Mouse (Mus musculus) kidney, adult 9 months (tissue): ENCODE results near the gene Chrnb2.

ENCODE experiments used
- DNase-seq: peaks from one replicate; pipeline ENCODE4 v3.0.0; 2022

Gene Chrnb2

GRCm38 (mm10) chr3:89774236-89774960, 10.0 kb upstream of the Chrnb2 start:
- peak; percentile 32 for DNase-seq

- DNase-seq: peak; percentile 37
Measured at GRCm38 (mm10) chr3:89773740-89774211, 9.3 kb upstream of the Chrnb2 start.

GRCm38 (mm10) chr3:89772968-89773709, 8.7 kb upstream of the Chrnb2 start, which contains the start of gene Ube2q1:
Gene Ube2q1, plus strand, starts transcription at chr3:89773616.
- DNase-seq: peak; percentile 98

- DNase-seq: peak; percentile 87
Measured at GRCm38 (mm10) chr3:89772588-89772967, 8.1 kb upstream of the Chrnb2 start.

GRCm38 (mm10) chr3:89770425-89771002, 6.1 kb upstream of the Chrnb2 start:
- no peak for DNase-seq

- DNase-seq: no peak
Measured at GRCm38 (mm10) chr3:89769584-89769983, 5.2 kb upstream of the Chrnb2 start.

GRCm38 (mm10) chr3:89759786-89760185, 4.6 kb downstream of the Chrnb2 start:
- no peak for DNase-seq

GRCm38 (mm10) chr3:89757851-89758250, 6.6 kb downstream of the Chrnb2 start:
- no peak for DNase-seq

GRCm38 (mm10) chr3:89755283-89755682, 9.1 kb downstream of the Chrnb2 start:
- no peak for DNase-seq

GRCm38 (mm10) chr3:89752307-89752706, 12.1 kb downstream of the Chrnb2 start:
- no peak for DNase-seq

GRCm38 (mm10) chr3:89738509-89738908, 25.9 kb downstream of the Chrnb2 start:
- DNase-seq: no peak

GRCm38 (mm10) chr3:89732091-89732490, 32.3 kb downstream of the Chrnb2 start:
- DNase-seq: no peak

GRCm38 (mm10) chr3:89730350-89731331, 33.8 kb downstream of the Chrnb2 start:
- peak; percentile 94 for DNase-seq

GRCm38 (mm10) chr3:89728848-89729247, 35.6 kb downstream of the Chrnb2 start:
- DNase-seq: no peak

- peak; percentile 48 for DNase-seq
Measured at GRCm38 (mm10) chr3:89727028-89727427, 37.4 kb downstream of the Chrnb2 start.

GRCm38 (mm10) chr3:89723400-89724084, 40.9 kb downstream of the Chrnb2 start:
- DNase-seq: no peak

GRCm38 (mm10) chr3:89722032-89722431, 42.4 kb downstream of the Chrnb2 start:
- no peak for DNase-seq

- DNase-seq: no peak
Measured at GRCm38 (mm10) chr3:89715967-89716256, 48.5 kb downstream of the Chrnb2 start.

GRCm38 (mm10) chr3:89715207-89715966, 49.0 kb downstream of the Chrnb2 start:
- peak; percentile 14 for DNase-seq

- DNase-seq: peak; percentile 66
Measured at GRCm38 (mm10) chr3:89714359-89715206, 49.8 kb downstream of the Chrnb2 start, which contains the start of gene Adar. Gene Adar, plus strand, starts transcription at chr3:89715022.
